Mouse (Mus musculus) thymus, adult 2 months (tissue): ENCODE data around the gene Hmcn2. TPM values are rescaled to one million over a fixed set of nuclear protein-coding genes. Genes with fewer than 3 reads are reported as not detected.

Source experiments
- DNase-seq: peaks from one replicate; pipeline ENCODE4 v3.0.0; 2021
- H3K27ac ChIP-seq: fragments of 200-500 bp; 2 replicates; pipeline ENCODE4 v1.5.1; 2012; ENCODE audit warnings: low read length, control low read depth; ENCODE audit not compliant: control insufficient read depth, insufficient read depth
- H3K27me3 ChIP-seq: fragments of 200-500 bp; 2 replicates; pipeline ENCODE4 v1.6.1; 2012; ENCODE audit warnings: mild to moderate bottlenecking, low read length, moderate library complexity, mixed read lengths; ENCODE audit not compliant: control insufficient read depth, insufficient read depth
- H3K36me3 ChIP-seq: fragments of 200-500 bp; 2 replicates; pipeline ENCODE4 v1.6.1; 2012; ENCODE audit warnings: mild to moderate bottlenecking, low read length, moderate library complexity; ENCODE audit not compliant: control insufficient read depth, insufficient read depth
- H3K4me1 ChIP-seq: fragments of 200-500 bp; replicated peaks from 2 replicates; pipeline ENCODE4 v1.6.1; 2012; ENCODE audit warnings: low read length; ENCODE audit not compliant: control insufficient read depth, insufficient read depth
- H3K4me3 ChIP-seq: fragments of 200-500 bp; 2 replicates; pipeline ENCODE4 v1.5.1; 2012; ENCODE audit warnings: mild to moderate bottlenecking, low read length, control low read depth, moderate library complexity; ENCODE audit not compliant: control insufficient read depth, insufficient read depth
- CTCF ChIP-seq: fragments of 200-500 bp; IDR thresholded peaks from 2 replicates; pipeline ENCODE4 v1.5.1; 2012; ENCODE audit warnings: mild to moderate bottlenecking, control low read depth, low read length, moderate library complexity, borderline replicate concordance; ENCODE audit not compliant: control insufficient read depth, poor library complexity, insufficient read depth; ENCODE audit errors: extremely low read depth
- POLR2A ChIP-seq: fragments of 200-500 bp; IDR thresholded peaks from 2 replicates; pipeline ENCODE4 v1.6.1; 2012; ENCODE audit warnings: mild to moderate bottlenecking, low read length, control low read depth, moderate library complexity; ENCODE audit not compliant: control insufficient read depth, poor library complexity, insufficient read depth; ENCODE audit errors: extremely low read depth
- WGBS: fragments of 180-500 bp; shearing (Covaris S2); methylation state at CpG from one replicate; pipeline ENCODE4 v1.1.7; 2018; 5-methylcytosine and 5-hydroxymethylcytosine counted together
- polyA plus RNA-seq: library from polyadenylated mRNA; depleted of rRNA; stranded (reverse); fragments of >200 nt; gene quantifications from 2 replicates; pipeline ENCODE4 v1.2.3, GENCODE M21; 2012

The Hmcn2 gene
- polyA plus RNA-seq, 1 experiment = 4.8 TPM

DNA sequence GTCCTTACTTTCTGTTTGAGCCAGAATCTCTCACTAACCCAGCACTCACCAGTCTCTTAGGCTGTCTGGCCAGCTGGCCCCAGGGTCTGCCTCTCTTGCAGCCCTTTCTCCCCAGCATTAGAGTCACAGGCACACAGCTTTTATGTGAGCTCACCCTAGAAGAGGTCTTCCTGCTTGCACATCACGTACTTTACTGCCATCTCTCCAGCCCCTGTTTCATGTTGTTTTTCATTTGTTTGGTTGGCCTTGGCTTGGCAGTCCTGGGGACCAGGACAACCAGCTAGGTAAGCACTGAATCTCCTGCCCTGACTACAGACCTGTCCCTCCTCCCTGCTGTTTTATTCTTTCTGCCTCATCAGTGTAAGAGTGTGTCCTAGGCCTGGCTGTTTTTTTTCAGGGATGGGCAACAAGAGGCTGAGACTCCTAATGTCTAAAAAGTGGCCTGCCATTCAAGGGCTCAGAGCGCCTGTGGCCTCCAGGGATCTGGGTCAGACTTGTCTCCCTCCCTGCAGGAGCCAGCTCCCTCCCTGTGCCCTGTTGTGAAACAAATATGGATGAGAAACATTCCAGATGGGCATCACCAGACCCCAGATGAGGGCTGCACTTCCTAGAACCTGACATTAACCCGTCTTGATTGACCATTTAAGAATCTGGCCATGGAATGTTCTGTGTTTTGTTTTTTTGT is 134.7 kb downstream of the Hmcn2 start:
- no peak overlapping the region for H3K27ac ChIP-seq
- no peaks in the 10 kb centered on the region for H3K36me3 ChIP-seq
- no peaks in the 10 kb centered on the region for H3K27me3 ChIP-seq
- H3K4me3 ChIP-seq = no peak overlapping the region
- no peak for TF ChIP-seq POLR2A
- TF ChIP-seq CTCF = no peak
- DNase-seq = no peak
- 92% methylated on average over 3 of the region's 3 CpGs for WGBS
- H3K4me1 ChIP-seq = peaks cover 20% of the 10 kb centered on the region

DNA sequence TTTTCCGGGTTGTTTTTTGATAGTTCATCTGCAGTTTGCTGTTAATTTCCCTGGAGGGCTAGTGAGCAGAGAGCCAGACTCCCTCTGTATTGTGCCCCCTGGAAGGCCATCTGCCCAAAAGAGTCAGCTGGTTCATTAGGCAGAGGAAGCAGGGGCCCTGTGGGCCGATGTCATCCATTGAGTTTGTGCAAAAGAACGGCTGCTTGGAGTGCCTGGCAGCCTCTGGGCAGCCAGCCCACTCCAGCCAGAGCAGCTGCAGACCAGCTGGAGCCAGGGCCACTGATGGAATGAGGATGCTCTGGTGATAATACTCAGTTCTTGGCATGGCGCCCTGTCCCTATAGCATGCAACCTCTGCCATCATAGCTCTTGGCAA is 135.2 kb downstream of the Hmcn2 start:
- H3K36me3 ChIP-seq = no peaks in the 10 kb centered on the region
- no peaks in the 10 kb centered on the region for H3K27me3 ChIP-seq
- no peak overlapping the region for H3K27ac ChIP-seq
- 87% methylated on average over 4 of the region's 4 CpGs for WGBS
- H3K4me3 ChIP-seq = no peak overlapping the region
- no peak for TF ChIP-seq POLR2A
- TF ChIP-seq CTCF = no peak
- H3K4me1 ChIP-seq = peaks cover 24% of the 10 kb centered on the region
- no peak for DNase-seq

DNA sequence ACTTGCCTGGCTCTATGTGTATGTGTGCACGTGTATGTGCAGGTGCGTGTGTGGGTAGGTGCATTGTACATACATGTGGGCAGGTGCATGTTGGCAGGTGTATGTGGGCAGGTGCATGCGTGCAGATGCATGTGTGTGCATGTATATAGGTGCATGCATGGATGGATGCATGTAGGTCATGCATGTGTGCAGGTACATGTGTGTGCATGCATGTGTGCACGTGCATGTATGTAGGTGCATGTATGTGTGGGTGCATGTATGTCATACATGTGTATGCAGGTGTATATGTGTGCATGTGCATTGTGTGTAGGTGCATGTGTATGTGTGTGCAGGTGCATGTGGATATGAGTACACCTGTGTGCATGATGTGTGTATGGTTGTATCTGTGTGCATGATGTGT is 135.7 kb downstream of the Hmcn2 start:
- peaks cover 29% of the 10 kb centered on the region for H3K4me1 ChIP-seq
- DNase-seq = no peak
- H3K27me3 ChIP-seq = no peaks in the 10 kb centered on the region
- no peaks in the 10 kb centered on the region for H3K36me3 ChIP-seq
- WGBS = 95% methylated on average over 4 of the region's 4 CpGs
- H3K4me3 ChIP-seq = no peak overlapping the region
- TF ChIP-seq CTCF (no peak), POLR2A (no peak)
- H3K27ac ChIP-seq = no peak overlapping the region

DNA sequence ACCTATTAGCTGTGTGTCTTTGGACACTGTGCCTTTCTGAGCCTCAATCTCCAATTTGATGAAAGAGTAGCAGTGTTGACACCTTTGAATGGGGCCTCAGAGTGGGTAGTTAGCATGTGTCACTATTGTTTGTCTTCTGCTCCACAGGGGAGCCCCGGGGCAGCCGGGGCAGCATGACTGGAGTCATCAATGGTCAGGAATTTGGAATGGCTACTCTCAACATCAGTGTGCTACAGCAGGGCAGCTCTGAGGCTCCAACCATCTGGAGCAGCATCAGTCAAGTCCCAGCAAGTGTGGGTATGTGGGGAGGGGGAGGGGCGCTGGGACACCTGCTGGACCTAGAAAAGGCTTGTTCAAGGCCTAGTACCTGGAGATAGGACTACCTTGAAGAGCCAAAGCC is 136.4 kb downstream of the Hmcn2 start:
- Histone ChIP-seq H3K27ac (no peak overlapping the region), H3K4me1 (peaks cover 37% of the 10 kb centered on the region), H3K27me3 (no peaks in the 10 kb centered on the region), H3K4me3 (no peak overlapping the region), H3K36me3 (no peaks in the 10 kb centered on the region)
- no peak for TF ChIP-seq POLR2A
- no peak for TF ChIP-seq CTCF
- DNase-seq = no peak
- WGBS = 93% methylated on average over 3 of the region's 3 CpGs

DNA sequence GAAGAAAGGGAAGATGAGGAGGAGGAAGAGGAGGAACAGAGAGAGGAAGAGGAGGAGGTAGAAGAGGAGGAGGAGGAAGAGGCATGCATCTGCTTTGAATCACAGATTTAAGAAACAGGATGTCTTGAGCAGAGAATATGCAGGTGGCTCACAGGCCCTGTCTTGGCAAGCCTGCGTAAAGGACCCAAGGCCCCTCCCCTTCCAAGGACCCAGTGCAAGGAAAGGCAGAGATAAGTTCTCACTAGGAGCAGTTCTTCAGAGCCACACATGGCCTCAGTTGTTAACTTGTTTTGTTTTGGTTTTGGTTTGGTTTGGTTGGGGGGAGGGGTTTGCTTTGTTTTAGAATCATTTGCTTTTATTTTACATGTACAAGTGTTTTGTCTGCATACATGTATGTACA is 137.3 kb downstream of the Hmcn2 start:
- Histone ChIP-seq H3K27me3 (no peaks in the 10 kb centered on the region), H3K36me3 (no peaks in the 10 kb centered on the region), H3K4me1 (peaks cover 36% of the 10 kb centered on the region), H3K4me3 (no peak overlapping the region), H3K27ac (peak overlapping the region; percentile 38; the same call in 1 of the 2 replicates)
- WGBS = 4% methylated on average over 1 of the region's 1 CpGs
- TF ChIP-seq CTCF = no peak
- no peak for TF ChIP-seq POLR2A
- peak; percentile 46 for DNase-seq

DNA sequence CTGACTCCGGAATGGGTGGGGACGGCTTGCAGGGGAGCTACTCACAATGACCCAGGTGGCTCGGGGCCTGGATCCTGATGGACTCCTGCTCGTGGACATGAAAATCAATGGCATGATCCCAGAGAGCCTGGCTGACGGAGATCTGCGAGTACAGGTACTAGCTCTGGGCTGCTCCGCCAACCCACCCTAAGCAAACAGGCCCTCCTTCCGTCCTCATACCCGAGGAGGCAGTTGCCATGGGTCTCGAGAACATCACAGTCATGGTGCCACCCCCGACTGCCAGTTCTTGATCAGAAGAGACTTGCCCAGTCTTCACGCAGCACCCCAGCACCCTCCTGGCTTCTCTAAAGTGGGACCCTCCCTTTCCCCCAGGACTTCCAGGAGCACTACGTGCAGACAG is 138.8 kb downstream of the Hmcn2 start:
- DNase-seq = no peak
- H3K27me3 ChIP-seq = no peaks in the 10 kb centered on the region
- WGBS = 96% methylated on average over 13 of the region's 13 CpGs
- no peak overlapping the region for H3K4me3 ChIP-seq
- H3K27ac ChIP-seq = no peak overlapping the region
- peaks cover 36% of the 10 kb centered on the region for H3K4me1 ChIP-seq
- H3K36me3 ChIP-seq = no peaks in the 10 kb centered on the region
- TF ChIP-seq POLR2A (no peak), CTCF (no peak)
